Mouse (Mus musculus) kidney, adult 2 months (tissue): ENCODE data around the gene Smox.

Experiments
- CTCF ChIP-seq: fragments of 200-500 bp; conservative IDR thresholded peaks from 2 replicates; pipeline ENCODE4 v1.5.1; 2011; ENCODE audit warnings: low read depth, mild to moderate bottlenecking, control low read depth, low read length, moderate library complexity, mixed read lengths; ENCODE audit not compliant: insufficient read depth, insufficient read length
- POLR2A ChIP-seq: fragments of 200-500 bp; IDR thresholded peaks from one replicate; pipeline ENCODE4 v1.6.1; 2011; ENCODE audit warnings: low read depth, low read length, control low read depth

GRCm38 (mm10) chr2:131443084-131443890, 48.0 kb upstream of the Smox start:
- 0 out of 2 replicates have a peak, but pooled peaks have one; percentile 10 for TF ChIP-seq CTCF
- TF ChIP-seq POLR2A: no peak
